ENCODE assay signal across 8 mouse cellular contexts in genomic region chr14:52316441-52317225, GRCm38 (mm10). TPM values are rescaled to one million over a fixed set of nuclear protein-coding genes. Genes with fewer than 3 reads are reported as not detected.
DNase-seq lines count a peak whose midpoint lies in the region; ATAC-seq and TF ChIP-seq lines count a peak whose summit lies in the region.

No protein-coding gene starts in this region.

- TF ChIP-seq CTCF in stomach, postnatal 0 days (IDR thresholded peaks at IDR 0.05; ENCODE audit: low read depth): no peak

- DNase-seq in adrenal gland, adult (ENCODE audit: inconsistent age in 2 of 2, low spot score in 1 of 2): peak; percentile 39 to 74
- no peak for DNase-seq in adrenal gland, postnatal 25 days
- peak; percentile 58 for DNase-seq in Muller cell, postnatal 12 days (ENCODE audit: inconsistent ontology term)
- peak; percentile 79 for DNase-seq in intestine, embryonic 14.5 days (ENCODE audit: low spot score)
- DNase-seq in stomach, postnatal 0 days (ENCODE audit: low spot score): no peak
- DNase-seq in gastrocnemius, adult 8-10 months (ENCODE audit: low spot score in 2 of 2): no peak

- peak overlapping the region; percentile 92 for H3K27ac ChIP-seq in embryonic facial prominence, embryonic 13.5 days
- H3K27ac ChIP-seq in intestine, embryonic 14.5 days (ENCODE audit: low read depth): peak overlapping the region; percentile 89
- peak overlapping the region; percentile 89 for H3K27ac ChIP-seq in lung, embryonic 15.5 days
- 0 out of 2 replicates have a peak overlapping the region, but pooled peaks have one; percentile 35 for H3K27ac ChIP-seq in stomach, postnatal 0 days (replicated peaks)

- H3K4me3 ChIP-seq in embryonic facial prominence, embryonic 13.5 days: peak overlapping the region; percentile 82
- H3K4me3 ChIP-seq in intestine, embryonic 14.5 days (ENCODE audit: low read depth, low read length): peak overlapping the region; percentile 80
- peak overlapping the region; percentile 76 for H3K4me3 ChIP-seq in lung, embryonic 15.5 days
- peak overlapping the region; percentile 66 for H3K4me3 ChIP-seq in stomach, postnatal 0 days (ENCODE audit: low read depth, low read length)

- no peaks in the 10 kb centered on the region for H3K27me3 ChIP-seq in embryonic facial prominence, embryonic 13.5 days
- H3K27me3 ChIP-seq in intestine, embryonic 14.5 days (replicated peaks; ENCODE audit: control insufficient read depth, insufficient read depth, low read length): no peaks in the 10 kb centered on the region
- H3K27me3 ChIP-seq in lung, embryonic 15.5 days: no peaks in the 10 kb centered on the region
- H3K27me3 ChIP-seq in stomach, postnatal 0 days (ENCODE audit: control insufficient read depth, insufficient read depth, low read length): no peaks in the 10 kb centered on the region

- peak overlapping the region; percentile 87 for H3K4me2 ChIP-seq in embryonic facial prominence, embryonic 13.5 days
- H3K4me2 ChIP-seq in intestine, embryonic 14.5 days (ENCODE audit: low read length): peak overlapping the region; percentile 72
- peak overlapping the region; percentile 86 for H3K4me2 ChIP-seq in lung, embryonic 15.5 days
- peak overlapping the region; percentile 73 for H3K4me2 ChIP-seq in stomach, postnatal 0 days (replicated peaks; ENCODE audit: low read depth)

- peaks cover 32% of the 10 kb centered on the region for H3K36me3 ChIP-seq in embryonic facial prominence, embryonic 13.5 days
- peaks cover 30% of the 10 kb centered on the region for H3K36me3 ChIP-seq in intestine, embryonic 14.5 days (ENCODE audit: control insufficient read depth, insufficient read depth, low read length)
- H3K36me3 ChIP-seq in lung, embryonic 15.5 days: peaks cover 31% of the 10 kb centered on the region
- no peaks in the 10 kb centered on the region for H3K36me3 ChIP-seq in stomach, postnatal 0 days (ENCODE audit: control insufficient read depth, insufficient read depth, low read length)

- peaks cover 35% of the 10 kb centered on the region for H3K4me1 ChIP-seq in embryonic facial prominence, embryonic 13.5 days
- H3K4me1 ChIP-seq in intestine, embryonic 14.5 days (replicated peaks; ENCODE audit: control insufficient read depth, insufficient read depth, low read length): peaks cover 10% of the 10 kb centered on the region; the same call in 1 of the 2 replicates
- H3K4me1 ChIP-seq in lung, embryonic 15.5 days: peaks cover 40% of the 10 kb centered on the region
- H3K4me1 ChIP-seq in stomach, postnatal 0 days (replicated peaks; ENCODE audit: control insufficient read depth, insufficient read depth): 0 out of 2 replicates have a peak, but pooled peaks cover 3% of the 10 kb centered on the region

- no peaks in the 10 kb centered on the region for H3K9me3 ChIP-seq in embryonic facial prominence, embryonic 13.5 days
- H3K9me3 ChIP-seq in intestine, embryonic 14.5 days (ENCODE audit: control insufficient read depth, low read length): no peaks in the 10 kb centered on the region
- H3K9me3 ChIP-seq in lung, embryonic 15.5 days: no peaks in the 10 kb centered on the region
- no peaks in the 10 kb centered on the region for H3K9me3 ChIP-seq in stomach, postnatal 0 days (ENCODE audit: control insufficient read depth, low read length)

- no peak; the same call in 1 of the 2 replicates for ATAC-seq in embryonic facial prominence, embryonic 13.5 days (ENCODE audit: insufficient number of reproducible peaks, insufficient read depth, low FRiP score, low TSS enrichment, low read depth)
- peak; percentile 75 for ATAC-seq in intestine, embryonic 14.5 days (replicated peaks; ENCODE audit: low FRiP score, low TSS enrichment, low read depth)
- peak; percentile 72 for ATAC-seq in lung, embryonic 15.5 days (ENCODE audit: borderline replicate concordance, extremely low read depth, low FRiP score, low TSS enrichment)
- ATAC-seq in stomach, postnatal 0 days (ENCODE audit: low FRiP score, low TSS enrichment): peak; percentile 56

- peak overlapping the region; percentile 94 for H3K9ac ChIP-seq in embryonic facial prominence, embryonic 13.5 days
- peak overlapping the region; percentile 86 for H3K9ac ChIP-seq in intestine, embryonic 14.5 days (ENCODE audit: low read length)
- peak overlapping the region; percentile 87 for H3K9ac ChIP-seq in lung, embryonic 15.5 days
- H3K9ac ChIP-seq in stomach, postnatal 0 days (ENCODE audit: low read length): peak overlapping the region; percentile 77

- TF ChIP-seq EP300 in stomach, postnatal 0 days (optimal IDR thresholded peaks at IDR 0.05): no peak

- WGBS in embryonic facial prominence, embryonic 13.5 days: 4% methylated on average over 16 of the region's 16 CpGs
- WGBS in intestine, embryonic 14.5 days: 11% methylated on average over 16 of the region's 16 CpGs
- WGBS in lung, embryonic 15.5 days: 12% methylated on average over 16 of the region's 16 CpGs
- 14% methylated on average over 16 of the region's 16 CpGs for WGBS in stomach, postnatal 0 days

RNA-seq across cellular contexts. Expression of gene Mettl3, which starts 11.7 kb away (rescaled TPM):
- 54.4 and 64.8 TPM in 2 replicates for total RNA-seq in adrenal gland, postnatal 25 days (2021)
- 51.4 and 52.9 TPM in 2 replicates for polyA plus RNA-seq in embryonic facial prominence, embryonic 13.5 days (2015; fragmentation: Nextera tagmentation; extraction: Ambion mirVana)
- polyA plus RNA-seq in intestine, embryonic 14.5 days (2014; fragmentation: Nextera tagmentation; extraction: Ambion mirVana): 37.0 and 43.5 TPM in 2 replicates
- 47.0 and 47.1 TPM in 2 replicates for polyA plus RNA-seq in lung, embryonic 15.5 days (2015; fragmentation: Nextera tagmentation; extraction: Ambion mirVana)
- 13.7 and 15.9 TPM in 2 replicates for polyA plus RNA-seq in stomach, postnatal 0 days (2015; fragmentation: Nextera tagmentation; extraction: Ambion mirVana)
- total RNA-seq in gastrocnemius, adult 8-10 months (2022): 10 to 100 TPM; 15.5 to 17.0 (median 16.0) TPM

RNA-seq across cellular contexts. Expression of gene Sall2, which starts 11.9 kb away (rescaled TPM):
- 8.7 and 9.5 TPM in 2 replicates for total RNA-seq in adrenal gland, postnatal 25 days (2021)
- polyA plus RNA-seq in embryonic facial prominence, embryonic 13.5 days (2015; fragmentation: Nextera tagmentation; extraction: Ambion mirVana): 26.2 and 27.7 TPM in 2 replicates
- 15.2 and 16.2 TPM in 2 replicates for polyA plus RNA-seq in intestine, embryonic 14.5 days (2014; fragmentation: Nextera tagmentation; extraction: Ambion mirVana)
- 16.2 and 16.9 TPM in 2 replicates for polyA plus RNA-seq in lung, embryonic 15.5 days (2015; fragmentation: Nextera tagmentation; extraction: Ambion mirVana)
- 1.9 and 2.1 TPM in 2 replicates for polyA plus RNA-seq in stomach, postnatal 0 days (2015; fragmentation: Nextera tagmentation; extraction: Ambion mirVana)
- total RNA-seq in gastrocnemius, adult 8-10 months (2022): under 1 TPM; 0.34 to 0.65 (median 0.54) TPM

RNA-seq across cellular contexts. Expression of gene Rab2b, which starts 37.3 kb away (rescaled TPM):
- total RNA-seq in adrenal gland, postnatal 25 days (2021): 35.7 and 37.8 TPM in 2 replicates
- 24.0 and 27.9 TPM in 2 replicates for polyA plus RNA-seq in embryonic facial prominence, embryonic 13.5 days (2015; fragmentation: Nextera tagmentation; extraction: Ambion mirVana)
- polyA plus RNA-seq in intestine, embryonic 14.5 days (2014; fragmentation: Nextera tagmentation; extraction: Ambion mirVana): 21.0 and 22.1 TPM in 2 replicates
- polyA plus RNA-seq in lung, embryonic 15.5 days (2015; fragmentation: Nextera tagmentation; extraction: Ambion mirVana): 16.7 and 16.8 TPM in 2 replicates
- 6.9 and 7.3 TPM in 2 replicates for polyA plus RNA-seq in stomach, postnatal 0 days (2015; fragmentation: Nextera tagmentation; extraction: Ambion mirVana)
- total RNA-seq in gastrocnemius, adult 8-10 months (2022): 1 to 10 TPM; 2.5 to 3.7 (median 3.1) TPM

RNA-seq across cellular contexts. Expression of gene Tox4, which starts 37.7 kb away (rescaled TPM):
- 39.7 and 51.3 TPM in 2 replicates for total RNA-seq in adrenal gland, postnatal 25 days (2021)
- polyA plus RNA-seq in embryonic facial prominence, embryonic 13.5 days (2015; fragmentation: Nextera tagmentation; extraction: Ambion mirVana): 41.9 TPM in 2 replicates
- polyA plus RNA-seq in intestine, embryonic 14.5 days (2014; fragmentation: Nextera tagmentation; extraction: Ambion mirVana): 34.3 and 44.9 TPM in 2 replicates
- 40.5 and 44.7 TPM in 2 replicates for polyA plus RNA-seq in lung, embryonic 15.5 days (2015; fragmentation: Nextera tagmentation; extraction: Ambion mirVana)
- 21.5 and 22.9 TPM in 2 replicates for polyA plus RNA-seq in stomach, postnatal 0 days (2015; fragmentation: Nextera tagmentation; extraction: Ambion mirVana)
- 10 to 100 TPM; 53.9 to 65.3 (median 62.6) TPM for total RNA-seq in gastrocnemius, adult 8-10 months (2022)

RNA-seq across cellular contexts. Expression of gene Olfr1513, which starts 39.6 kb away (rescaled TPM):
- total RNA-seq in adrenal gland, postnatal 25 days (2021): not detected in 2 replicates
- polyA plus RNA-seq in embryonic facial prominence, embryonic 13.5 days (2015; fragmentation: Nextera tagmentation; extraction: Ambion mirVana): 0.19 TPM in 1 of 2 replicates, not detected in the other
- polyA plus RNA-seq in intestine, embryonic 14.5 days (2014; fragmentation: Nextera tagmentation; extraction: Ambion mirVana): not detected in 2 replicates
- not detected in 2 replicates for polyA plus RNA-seq in lung, embryonic 15.5 days (2015; fragmentation: Nextera tagmentation; extraction: Ambion mirVana)
- not detected in 2 replicates for polyA plus RNA-seq in stomach, postnatal 0 days (2015; fragmentation: Nextera tagmentation; extraction: Ambion mirVana)
- total RNA-seq in gastrocnemius, adult 8-10 months (2022): not detected

Comparison
In these comparisons a context has a peak if more than half of its experiments do, and no peak if none do; other contexts are left out.
1. DNase-seq: peak in adrenal gland, adult (2 of 2), Muller cell, postnatal 12 days (single experiment) and intestine, embryonic 14.5 days (single experiment); none in adrenal gland, postnatal 25 days (single experiment), stomach, postnatal 0 days (single experiment) and gastrocnemius, adult 8-10 months (0 of 2).
2. H3K27ac ChIP-seq: peak in every context shown above with its lines; median percentile 92 in embryonic facial prominence, embryonic 13.5 days; 89 in intestine, embryonic 14.5 days; 89 in lung, embryonic 15.5 days; 35 in stomach, postnatal 0 days.
3. Peak in every context shown above with its lines, with median percentiles within 50 percentile points of each other: H3K4me2 ChIP-seq, H3K4me3 ChIP-seq and H3K9ac ChIP-seq.